ENCODE assay signal across 31 mouse cellular contexts in genomic region chr5:111404721-111405120, GRCm38 (mm10). TPM values are rescaled to one million over a fixed set of nuclear protein-coding genes. Genes with fewer than 3 reads are reported as not detected.
"Had no signal": no experiment of that assay in that cellular context is flagged by ENCODE, and none has a peak within 500 bp of the region (broad histone marks: within the 10 kb centered on the region; RNA-seq: fewer than 3 reads in every experiment).

No protein-coding gene starts in this region.

- H3K27ac ChIP-seq: heart, embryonic 13.5 days; heart, embryonic 15.5 days; hindbrain, embryonic 10.5 days; hindbrain, embryonic 12.5 days; hindbrain, embryonic 13.5 days; hindbrain, embryonic 14.5 days; hindbrain, embryonic 15.5 days; hindbrain, postnatal 0 days; intestine, embryonic 15.5 days; kidney, embryonic 15.5 days; kidney, postnatal 0 days; layer of hippocampus, adult 2 months; left cerebral cortex, adult 2 months had no signal

- H3K9me3 ChIP-seq: heart, embryonic 12.5 days; heart, embryonic 13.5 days; heart, embryonic 15.5 days; hindbrain, embryonic 10.5 days; hindbrain, embryonic 12.5 days; hindbrain, embryonic 13.5 days; hindbrain, embryonic 15.5 days; intestine, embryonic 15.5 days; kidney, embryonic 15.5 days had no signal

- H3K27me3 ChIP-seq: hindbrain, embryonic 15.5 days; intestine, embryonic 15.5 days had no signal

- DNase-seq: heart, postnatal 10 days; heart, postnatal 14 days; heart, postnatal 36 days; heart, postnatal 4 days; kidney, adult 11 months; kidney, adult 18-20 months; kidney, adult 2 months; kidney, adult 8-10 months; kidney, adult 9 months; kidney, postnatal 10 days; kidney, postnatal 14 days; kidney, postnatal 25 days; kidney, postnatal 36 days; kidney, postnatal 4 days; layer of hippocampus, adult 9-11 months; layer of hippocampus, postnatal 36 days had no signal

- H3K4me3 ChIP-seq: heart, embryonic 12.5 days; heart, embryonic 13.5 days; heart, embryonic 15.5 days; hindbrain, embryonic 10.5 days; hindbrain, embryonic 12.5 days; hindbrain, embryonic 13.5 days; hindbrain, embryonic 15.5 days; intestine, embryonic 15.5 days; kidney, embryonic 15.5 days; layer of hippocampus, adult 2 months; left cerebral cortex, adult 2 months had no signal

- H3K36me3 ChIP-seq: heart, embryonic 12.5 days; heart, embryonic 13.5 days; heart, embryonic 15.5 days; hindbrain, embryonic 10.5 days; hindbrain, embryonic 12.5 days; hindbrain, embryonic 13.5 days; hindbrain, embryonic 15.5 days; intestine, embryonic 15.5 days; kidney, embryonic 15.5 days had no signal

RNA-seq across cellular contexts. Expression of gene Mn1, which starts 12.4 kb away (rescaled TPM):
- polyA plus RNA-seq: inflammation-experienced regulatory T-cells, adult 6 months had no signal
